Mouse (Mus musculus) E14TG2a.4 (cell line): ENCODE measurements around the gene Tram2.

Experiments used
- CTCF ChIP-seq: conservative IDR thresholded peaks from 2 replicates; pipeline ENCODE4 v1.5.1; 2014; ENCODE audit warnings: low read length
- POU5F1 ChIP-seq: IDR thresholded peaks from 2 replicates; pipeline ENCODE4 v1.6.1; 2014; ENCODE audit warnings: low read length, borderline replicate concordance

- TF ChIP-seq CTCF (no peak), POU5F1 (no peak)
These were observed 38.9 kb downstream of the Tram2 start for GRCm38 (mm10) chr1:21040173-21040572.
